Mouse (Mus musculus) kidney, embryonic 14.5 days (tissue): Measurements from ENCODE around the gene Ino80e. TPM values are rescaled to one million over a fixed set of nuclear protein-coding genes. Genes with fewer than 3 reads are reported as not detected.

Source experiments
- ATAC-seq: fragments of 200-750 bp; cut with Nextera tagmentation; 2 replicates; pipeline ENCODE4 v1.8.0; 2017; ENCODE audit warnings: moderate number of reproducible peaks, mild to moderate bottlenecking, moderate TSS enrichment, moderate library complexity; ENCODE audit not compliant: low FRiP score, low TSS enrichment
- H3K27ac ChIP-seq: fragments of 300-500 bp; sonication (generic); 2 replicates; pipeline ENCODE4 v1.5.1; 2014; ENCODE audit warnings: low read depth, mild to moderate bottlenecking, low read length, moderate library complexity, mixed read lengths
- H3K27me3 ChIP-seq: fragments of 300-500 bp; sonication (generic); 2 replicates; pipeline ENCODE4 v1.6.1; 2014; ENCODE audit warnings: mild to moderate bottlenecking, low read length; ENCODE audit not compliant: control insufficient read depth, insufficient read depth
- H3K36me3 ChIP-seq: fragments of 300-500 bp; sonication (generic); 2 replicates; pipeline ENCODE4 v1.6.1; 2014; ENCODE audit warnings: low read length, mixed read lengths; ENCODE audit not compliant: control insufficient read depth, insufficient read depth
- H3K4me1 ChIP-seq: fragments of 300-500 bp; sonication (generic); 2 replicates; pipeline ENCODE4 v1.6.1; 2014; ENCODE audit warnings: low read length, mixed read lengths; ENCODE audit not compliant: control insufficient read depth, insufficient read depth
- H3K4me2 ChIP-seq: fragments of 300-500 bp; sonication (generic); replicated peaks from 2 replicates; pipeline ENCODE4 v1.6.1; 2014; ENCODE audit warnings: low read depth, mild to moderate bottlenecking, low read length
- H3K4me3 ChIP-seq: fragments of 300-500 bp; sonication (generic); 2 replicates; pipeline ENCODE4 v1.5.1; 2014; ENCODE audit warnings: mild to moderate bottlenecking, low read length
- H3K9ac ChIP-seq: fragments of 300-500 bp; sonication (generic); 2 replicates; pipeline ENCODE4 v1.6.1; 2014; ENCODE audit warnings: low read depth, mild to moderate bottlenecking, low read length, moderate library complexity
- H3K9me3 ChIP-seq: fragments of 300-500 bp; sonication (generic); 2 replicates; pipeline ENCODE4 v1.6.1; 2016; ENCODE audit warnings: low read length; ENCODE audit not compliant: control insufficient read depth
- WGBS: fragments of 180-500 bp; shearing (Covaris S2); extraction: QIAGEN DNeasy Blood & Tissue Kit; methylation state at CpG from one replicate; pipeline ENCODE4 v1.1.7; 2014; 5-methylcytosine and 5-hydroxymethylcytosine counted together
- polyA plus RNA-seq: library from polyadenylated mRNA; unstranded; fragments of >200 nt; fragmentation: Nextera tagmentation; extraction: Ambion mirVana; gene quantifications from 2 replicates; pipeline ENCODE4 v1.2.1, GENCODE M21; 2014

Ino80e gene
- polyA plus RNA-seq, 1 experiment from 2014 or later = 94.0 TPM

DNA sequence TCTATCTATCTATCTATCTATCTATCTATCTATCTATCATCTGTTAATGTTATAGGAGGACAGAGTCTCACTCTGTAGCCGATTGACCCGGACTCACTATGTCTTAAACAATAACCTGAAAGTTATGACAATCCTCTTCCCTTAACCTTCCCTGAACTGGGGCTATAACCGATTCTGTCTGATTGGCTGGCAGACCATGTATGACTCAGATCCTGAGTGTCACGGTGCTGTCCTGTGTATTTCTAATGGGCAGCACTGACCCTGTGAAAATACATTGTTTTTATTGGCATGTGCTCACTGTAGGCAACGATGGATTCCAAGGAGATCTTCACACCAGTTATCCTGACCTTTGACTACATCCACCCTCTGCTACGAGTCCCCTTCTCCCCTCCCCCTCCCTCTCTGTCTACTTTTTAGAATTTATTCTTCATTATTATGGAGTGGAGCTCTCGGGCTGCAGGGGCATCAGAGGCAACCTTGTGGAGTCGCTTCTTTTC lies 46.4 kb downstream of the Ino80e start:
- no peak overlapping the region for H3K4me2 ChIP-seq
- H3K9ac ChIP-seq = no peak overlapping the region
- no peaks in the 10 kb centered on the region for H3K4me1 ChIP-seq
- WGBS = 58% methylated on average over 8 of the region's 8 CpGs
- no peaks in the 10 kb centered on the region for H3K36me3 ChIP-seq
- no peaks in the 10 kb centered on the region for H3K27me3 ChIP-seq
- no peak overlapping the region for H3K4me3 ChIP-seq
- no peaks in the 10 kb centered on the region for H3K9me3 ChIP-seq
- ATAC-seq = no peak
- no peak overlapping the region for H3K27ac ChIP-seq

DNA sequence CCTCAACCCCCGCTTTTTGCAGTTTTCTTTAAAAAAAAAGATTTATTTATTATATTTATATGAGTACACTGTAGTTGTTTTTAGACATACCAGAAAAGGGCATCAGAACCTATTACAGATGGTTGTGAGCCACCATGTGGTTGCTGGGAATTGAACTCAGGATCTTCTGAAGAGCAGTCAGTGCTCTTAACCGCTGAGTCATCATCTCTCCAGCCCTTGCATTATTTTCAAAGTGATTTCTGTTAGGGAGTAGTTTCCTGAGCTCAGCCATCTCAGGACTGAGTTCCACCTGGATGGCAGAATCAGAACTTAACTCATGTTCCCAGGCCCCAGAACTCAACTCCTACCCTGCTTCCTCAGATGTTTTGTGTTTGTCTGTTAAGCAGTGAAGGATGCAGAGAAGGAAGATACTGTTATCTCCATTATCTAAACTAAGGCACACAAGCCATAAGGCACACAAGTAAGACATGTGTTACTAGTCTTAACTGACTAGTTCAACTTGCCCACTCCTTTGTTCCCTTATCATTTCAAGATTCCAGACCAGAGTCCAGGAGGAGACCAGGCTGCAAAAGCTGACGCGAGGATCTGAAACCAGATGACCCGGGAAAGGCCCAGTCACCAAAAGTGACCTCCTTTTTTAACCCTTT lies 52.3 kb downstream of the Ino80e start:
- Histone ChIP-seq H3K27ac (no peak overlapping the region), H3K36me3 (peaks cover 6% of the 10 kb centered on the region), H3K27me3 (no peaks in the 10 kb centered on the region), H3K4me3 (peak overlapping the region; percentile 63; the same call in 1 of the 2 replicates), H3K4me2 (peak overlapping the region; percentile 81), H3K9me3 (no peaks in the 10 kb centered on the region), H3K4me1 (peaks cover 12% of the 10 kb centered on the region), H3K9ac (no peak overlapping the region)
- ATAC-seq = no peak
- 52% methylated on average over 5 of the region's 5 CpGs for WGBS

GRCm38 (mm10) chr7:126808703-126809455 lies 53.3 kb downstream of the Ino80e start:
- H3K4me3 ChIP-seq = peak overlapping the region; percentile 63
- ATAC-seq = peak; percentile 94
- H3K4me1 ChIP-seq = peaks cover 12% of the 10 kb centered on the region
- H3K27me3 ChIP-seq = no peaks in the 10 kb centered on the region
- H3K27ac ChIP-seq = peak overlapping the region; percentile 61; the same call in 1 of the 2 replicates
- 1% methylated on average over 43 of the region's 43 CpGs for WGBS
- H3K4me2 ChIP-seq = peak overlapping the region; percentile 81
- no peaks in the 10 kb centered on the region for H3K9me3 ChIP-seq
- peaks cover 7% of the 10 kb centered on the region for H3K36me3 ChIP-seq
- peak overlapping the region; percentile 74 for H3K9ac ChIP-seq

GRCm38 (mm10) chr7:126807405-126807804 lies 54.8 kb downstream of the Ino80e start:
- Histone ChIP-seq H3K4me2 (peak overlapping the region; percentile 81; the same call in 1 of the 2 replicates), H3K9me3 (no peaks in the 10 kb centered on the region), H3K4me3 (peak overlapping the region; percentile 63; the same call in 1 of the 2 replicates), H3K9ac (peak overlapping the region; percentile 74; the same call in 1 of the 2 replicates), H3K36me3 (peaks cover 15% of the 10 kb centered on the region), H3K27ac (no peak overlapping the region), H3K27me3 (no peaks in the 10 kb centered on the region), H3K4me1 (peaks cover 12% of the 10 kb centered on the region)
- no peak for ATAC-seq
- 67% methylated on average over 4 of the region's 4 CpGs for WGBS

DNA sequence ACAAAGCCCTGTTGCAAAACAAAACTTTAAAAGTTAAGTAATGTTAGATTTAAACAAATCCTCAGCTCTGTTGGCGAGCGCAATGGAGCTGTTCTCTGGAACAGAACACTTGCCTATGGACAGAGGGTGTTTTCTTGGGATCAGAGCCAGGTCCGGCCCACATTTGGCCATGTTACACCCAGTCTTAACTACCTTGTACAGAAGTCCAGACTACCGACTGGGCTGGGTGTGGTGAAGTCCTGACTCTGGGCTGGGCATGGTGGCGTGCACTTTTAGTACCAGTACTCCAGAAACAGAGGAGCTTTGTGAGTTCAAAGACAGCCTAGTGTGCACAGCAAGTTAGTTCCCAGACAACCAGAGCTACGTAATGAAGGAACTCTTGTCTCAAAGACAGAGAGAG lies 55.2 kb downstream of the Ino80e start:
- Histone ChIP-seq H3K27ac (no peak overlapping the region), H3K36me3 (peaks cover 16% of the 10 kb centered on the region)
- 79% methylated on average over 6 of the region's 6 CpGs for WGBS

DNA sequence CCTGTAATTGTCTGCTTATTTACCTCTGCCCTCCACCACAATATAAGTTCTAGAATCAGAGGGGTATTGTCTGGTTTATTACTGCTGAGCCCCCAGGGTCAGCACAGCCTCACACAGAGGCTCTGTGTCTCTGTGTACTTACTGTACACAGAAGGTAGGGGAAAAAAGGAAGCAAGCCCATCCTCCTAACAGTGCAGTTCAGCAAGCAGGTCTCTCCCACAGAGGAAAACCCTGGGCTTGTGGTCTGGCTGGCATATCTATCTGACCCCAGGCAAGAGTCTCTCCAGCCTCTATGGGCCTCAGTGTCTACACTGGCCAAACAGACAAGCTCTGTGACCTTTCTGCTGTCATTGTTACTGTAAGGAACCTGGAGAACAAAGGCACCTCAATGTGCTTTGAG lies 58.4 kb downstream of the Ino80e start:
- no peak for ATAC-seq
- Histone ChIP-seq H3K9me3 (no peaks in the 10 kb centered on the region), H3K36me3 (peaks cover 16% of the 10 kb centered on the region), H3K27ac (no peak overlapping the region), H3K4me1 (peaks cover 16% of the 10 kb centered on the region), H3K27me3 (no peaks in the 10 kb centered on the region), H3K9ac (no peak overlapping the region), H3K4me3 (no peak overlapping the region), H3K4me2 (no peak overlapping the region)

More for the DNA sequence above, 55.2 kb downstream of the Ino80e start:
- no peak for ATAC-seq
- Histone ChIP-seq H3K4me1 (peaks cover 12% of the 10 kb centered on the region), H3K4me3 (no peak overlapping the region), H3K9me3 (no peaks in the 10 kb centered on the region), H3K9ac (no peak overlapping the region), H3K27me3 (no peaks in the 10 kb centered on the region), H3K4me2 (no peak overlapping the region)

- WGBS = 91% methylated on average over 6 of the region's 6 CpGs
- H3K36me3 ChIP-seq = peaks cover 16% of the 10 kb centered on the region
- H3K9ac ChIP-seq = no peak overlapping the region
- H3K27ac ChIP-seq = no peak overlapping the region
- no peak for ATAC-seq
- no peaks in the 10 kb centered on the region for H3K9me3 ChIP-seq
- H3K4me3 ChIP-seq = no peak overlapping the region
- H3K4me2 ChIP-seq = no peak overlapping the region
- H3K27me3 ChIP-seq = no peaks in the 10 kb centered on the region
- peaks cover 14% of the 10 kb centered on the region for H3K4me1 ChIP-seq
These were observed 59.0 kb downstream of the Ino80e start for GRCm38 (mm10) chr7:126803181-126803580.

DNA sequence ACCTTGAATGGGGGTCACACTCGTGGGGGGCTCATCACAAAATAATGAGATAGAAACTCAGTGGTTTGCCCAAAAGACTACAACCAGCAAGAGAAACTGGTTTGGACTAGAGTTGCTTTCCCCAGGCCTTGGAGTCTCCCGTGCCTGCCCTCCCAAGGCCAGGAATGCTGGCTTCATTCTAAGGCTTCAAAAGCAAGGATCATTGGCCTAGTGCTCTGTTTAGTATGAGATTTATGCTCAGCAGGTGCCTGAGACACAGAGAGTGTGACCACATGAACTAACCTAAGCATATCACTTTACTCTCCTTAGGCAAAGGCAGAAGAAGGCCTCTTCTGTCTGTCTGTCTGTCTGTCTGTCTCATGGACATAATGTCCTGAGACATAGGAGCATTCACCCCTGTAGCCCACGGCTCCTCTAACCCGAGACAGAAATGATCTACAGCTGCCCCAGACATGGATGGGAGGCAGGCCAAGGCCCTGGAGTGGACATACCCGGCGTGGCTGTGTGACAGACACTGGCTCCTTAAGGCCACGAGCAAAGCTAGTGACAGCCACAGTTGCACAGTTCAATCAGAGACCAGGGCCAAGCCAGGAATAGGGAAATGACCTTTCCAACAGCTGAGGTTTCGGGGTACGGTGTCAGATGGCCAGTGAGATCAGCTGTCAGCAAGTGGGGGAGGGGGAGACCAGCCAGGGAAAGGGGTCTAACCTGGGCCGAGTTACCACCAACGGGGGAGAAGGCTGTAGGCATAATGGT lies 59.9 kb downstream of the Ino80e start:
- H3K27me3 ChIP-seq = no peaks in the 10 kb centered on the region
- H3K9me3 ChIP-seq = no peaks in the 10 kb centered on the region
- no peak overlapping the region for H3K4me3 ChIP-seq
- no peak overlapping the region for H3K4me2 ChIP-seq
- WGBS = 73% methylated on average over 11 of the region's 11 CpGs
- no peak overlapping the region for H3K9ac ChIP-seq
- peaks cover 13% of the 10 kb centered on the region for H3K4me1 ChIP-seq
- ATAC-seq = no peak
- no peak overlapping the region for H3K27ac ChIP-seq
- peaks cover 21% of the 10 kb centered on the region for H3K36me3 ChIP-seq
